Mouse (Mus musculus): ENCODE data around the gene Cidec.

Cidec gene

DNA sequence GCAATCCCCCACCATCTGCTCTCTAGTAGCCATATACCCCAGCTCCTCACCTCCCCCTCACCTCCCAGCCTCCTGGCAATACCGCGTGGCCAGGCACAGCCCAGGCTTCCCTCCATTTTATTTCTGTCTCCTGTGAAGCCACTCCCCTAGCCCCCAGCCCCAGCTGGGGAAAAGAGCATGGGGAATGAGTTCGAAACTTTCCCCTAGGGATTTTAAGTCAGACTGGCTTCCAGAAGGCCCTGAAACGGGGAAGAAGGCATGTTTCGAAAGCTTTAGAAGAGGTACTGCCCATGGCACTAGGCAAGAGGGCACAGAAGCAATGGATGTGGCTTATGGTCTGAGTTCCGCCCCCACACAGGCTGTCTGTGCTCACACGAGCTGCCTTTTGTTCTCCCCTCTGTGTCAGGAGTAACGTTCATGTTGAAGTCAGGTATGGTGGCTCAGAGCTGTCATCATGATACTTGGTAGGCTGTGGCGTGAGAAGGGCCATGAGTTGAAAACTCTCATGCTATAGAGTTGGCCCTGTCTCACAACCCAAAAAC is at the start of gene Cidec:
Gene Cidec, minus strand, starts transcription at position 97 of the 542 bp plus-strand sequence.
- DNase-seq (ENCODE audit: low read depth, low spot score) = no peak

GRCm38 (mm10) chr6:113483729-113484128 is 48.2 kb upstream of the Cidec start:
- peak; percentile 69 for DNase-seq (ENCODE audit: low read depth, low spot score)

DNA sequence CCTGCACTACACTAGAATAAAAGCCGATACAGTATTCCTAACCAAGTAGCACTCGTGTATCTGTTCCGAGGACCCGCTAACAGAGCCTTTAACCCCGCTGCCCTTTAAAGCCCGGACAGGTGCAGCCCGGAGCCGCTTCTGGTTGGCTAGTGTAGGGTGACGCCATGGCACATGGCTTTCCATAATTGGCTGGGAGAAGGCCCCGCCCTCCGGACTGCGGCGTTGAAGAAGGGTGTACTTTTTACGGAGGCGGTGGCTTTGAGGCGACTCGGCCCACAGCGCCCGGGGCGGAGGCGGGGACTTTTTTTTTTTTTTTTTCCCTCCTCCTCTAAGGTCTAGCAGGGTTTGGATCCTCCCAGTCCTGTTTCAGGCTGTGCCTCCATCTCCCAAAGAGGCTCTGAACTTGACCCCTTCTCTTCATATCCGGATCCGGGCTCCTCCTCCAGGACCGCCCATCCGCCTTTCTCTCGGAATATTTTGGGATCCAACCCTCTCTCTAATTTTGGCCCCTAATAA is 47.6 kb upstream of the Cidec start, which contains the start of gene Creld1:
Gene Creld1, plus strand, starts transcription at position 198 of the 516 bp plus-strand sequence.
- DNase-seq (ENCODE audit: low read depth, low spot score) = peak; percentile 100

DNA sequence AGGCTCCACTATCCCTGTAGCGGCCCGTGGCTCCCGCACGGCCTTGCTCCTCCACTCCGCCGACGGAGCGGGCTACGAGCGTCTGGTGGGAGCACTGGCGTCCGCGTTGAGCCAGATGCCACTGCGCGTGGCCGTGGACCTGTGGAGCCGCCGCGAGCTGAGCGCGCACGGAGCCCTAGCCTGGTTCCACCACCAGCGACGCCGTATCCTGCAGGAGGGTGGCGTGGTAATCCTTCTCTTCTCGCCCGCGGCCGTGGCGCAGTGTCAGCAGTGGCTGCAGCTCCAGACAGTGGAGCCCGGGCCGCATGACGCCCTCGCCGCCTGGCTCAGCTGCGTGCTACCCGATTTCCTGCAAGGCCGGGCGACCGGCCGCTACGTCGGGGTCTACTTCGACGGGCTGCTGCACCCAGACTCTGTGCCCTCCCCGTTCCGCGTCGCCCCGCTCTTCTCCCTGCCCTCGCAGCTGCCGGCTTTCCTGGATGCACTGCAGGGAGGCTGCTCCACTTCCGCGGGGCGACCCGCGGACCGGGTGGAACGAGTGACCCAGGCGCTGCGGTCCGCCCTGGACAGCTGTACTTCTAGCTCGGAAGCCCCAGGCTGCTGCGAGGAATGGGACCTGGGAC is 47.0 kb upstream of the Cidec start:
- DNase-seq (ENCODE audit: low read depth, low spot score) = peak; percentile 76

DNA sequence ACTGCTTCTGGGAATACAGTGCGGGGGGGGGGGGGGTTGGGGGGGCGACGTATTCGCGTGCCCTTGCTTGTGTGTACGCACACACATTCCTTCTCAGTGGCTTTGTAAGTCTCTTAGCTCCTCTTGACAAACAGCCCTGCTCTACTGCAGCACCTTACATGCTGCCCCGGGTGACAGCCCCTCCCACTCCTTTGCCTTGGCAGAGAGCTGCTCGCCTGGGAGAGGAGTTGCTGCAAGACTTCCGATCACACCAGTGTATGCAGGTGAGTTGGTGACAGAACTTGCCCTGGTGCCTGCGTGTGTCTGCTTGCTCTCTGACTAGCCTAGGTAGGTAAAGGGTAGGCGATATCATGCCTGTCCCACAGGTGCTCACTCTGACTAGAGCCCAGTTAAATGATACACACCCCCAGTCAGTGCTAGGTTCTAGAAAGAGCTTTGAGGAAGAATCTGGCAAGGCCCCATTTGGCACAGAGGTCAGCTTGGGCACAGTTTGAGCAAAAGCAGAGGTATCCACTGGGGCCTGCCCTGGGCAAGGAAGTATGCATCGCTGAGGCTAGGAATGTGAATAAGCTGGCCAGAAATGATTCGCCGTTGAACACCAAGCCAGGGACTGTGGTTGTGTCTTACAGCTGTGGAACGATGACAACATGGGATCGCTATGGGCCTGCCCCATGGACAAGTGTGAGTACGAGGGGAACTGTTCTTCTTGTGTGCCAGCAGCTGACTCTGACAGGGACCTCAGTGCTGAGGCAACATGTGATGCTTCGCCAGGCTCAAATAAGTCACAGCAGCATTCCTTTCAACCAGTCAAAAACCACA is 45.2 kb upstream of the Cidec start:
- no peak for DNase-seq (ENCODE audit: low read depth, low spot score)

DNA sequence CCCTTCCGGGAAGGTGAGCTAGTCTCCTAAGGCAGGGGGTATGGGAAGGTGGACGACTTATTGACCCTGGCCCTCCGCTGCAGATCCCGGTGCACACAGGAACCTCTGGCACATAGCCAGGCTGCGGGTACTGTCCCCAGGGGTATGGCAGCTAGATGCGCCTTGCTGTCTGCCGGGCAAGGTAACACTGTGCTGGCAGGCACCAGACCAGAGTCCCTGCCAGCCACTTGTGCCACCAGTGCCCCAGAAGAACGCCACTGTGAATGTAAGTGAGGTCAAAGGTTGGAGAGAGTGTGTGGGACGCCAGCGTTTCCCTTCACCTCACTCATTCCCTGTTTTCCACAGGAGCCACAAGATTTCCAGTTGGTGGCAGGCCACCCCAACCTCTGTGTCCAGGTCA is 43.3 kb upstream of the Cidec start:
- no peak for DNase-seq (ENCODE audit: low read depth, low spot score)

- no peak for DNase-seq (ENCODE audit: low read depth, low spot score)
Observed at GRCm38 (mm10) chr6:113477353-113477752, 41.8 kb upstream of the Cidec start.

- no peak for DNase-seq (ENCODE audit: low read depth, low spot score)
Observed at GRCm38 (mm10) chr6:113473715-113474114, 38.2 kb upstream of the Cidec start.

- no peak for DNase-seq (ENCODE audit: low read depth, low spot score)
Observed at GRCm38 (mm10) chr6:113473246-113473645, 37.7 kb upstream of the Cidec start.

- peak; percentile 30 for DNase-seq (ENCODE audit: low read depth, low spot score)
Observed at GRCm38 (mm10) chr6:113472061-113472460, 36.5 kb upstream of the Cidec start.

DNA sequence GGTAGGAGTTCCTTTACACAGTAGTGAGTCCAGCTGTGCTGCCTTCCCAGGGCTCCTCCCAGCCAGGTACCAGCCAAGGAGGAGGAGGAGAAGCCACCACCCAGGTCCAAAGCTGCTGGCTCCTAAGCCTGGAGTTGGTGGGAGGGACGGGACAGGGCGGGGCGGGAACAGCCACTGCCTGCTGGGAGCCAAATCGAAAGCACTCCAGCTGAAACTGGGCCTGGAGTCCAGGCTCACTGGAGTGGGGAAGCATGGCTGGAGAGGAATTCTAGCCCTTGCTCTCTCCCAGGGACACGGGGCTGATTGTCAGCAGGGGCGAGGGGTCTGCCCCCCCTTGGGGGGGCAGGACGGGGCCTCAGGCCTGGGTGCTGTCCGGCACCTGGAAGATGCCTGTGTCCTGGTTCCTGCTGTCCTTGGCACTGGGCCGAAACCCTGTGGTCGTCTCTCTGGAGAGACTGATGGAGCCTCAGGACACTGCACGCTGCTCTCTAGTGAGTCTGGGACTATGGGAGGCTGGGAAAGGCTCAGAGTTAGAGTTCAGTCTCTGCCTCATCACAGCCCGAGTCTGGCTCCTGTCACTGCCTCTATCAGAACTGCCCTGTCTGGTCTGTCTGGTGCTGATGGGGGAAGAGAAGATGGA is 35.9 kb upstream of the Cidec start, which contains the start of gene Il17rc:
Gene Il17rc, plus strand, starts transcription at position 131 of the 640 bp plus-strand sequence.
- peak; percentile 65 for DNase-seq (ENCODE audit: low read depth, low spot score)

- DNase-seq (ENCODE audit: low read depth, low spot score) = peak; percentile 85
Observed at GRCm38 (mm10) chr6:113469432-113469831, 33.9 kb upstream of the Cidec start.

GRCm38 (mm10) chr6:113469021-113469420 is 33.5 kb upstream of the Cidec start:
- DNase-seq (ENCODE audit: low read depth, low spot score) = peak; percentile 90

GRCm38 (mm10) chr6:113468512-113468911 is 33.0 kb upstream of the Cidec start:
- no peak for DNase-seq (ENCODE audit: low read depth, low spot score)

DNA sequence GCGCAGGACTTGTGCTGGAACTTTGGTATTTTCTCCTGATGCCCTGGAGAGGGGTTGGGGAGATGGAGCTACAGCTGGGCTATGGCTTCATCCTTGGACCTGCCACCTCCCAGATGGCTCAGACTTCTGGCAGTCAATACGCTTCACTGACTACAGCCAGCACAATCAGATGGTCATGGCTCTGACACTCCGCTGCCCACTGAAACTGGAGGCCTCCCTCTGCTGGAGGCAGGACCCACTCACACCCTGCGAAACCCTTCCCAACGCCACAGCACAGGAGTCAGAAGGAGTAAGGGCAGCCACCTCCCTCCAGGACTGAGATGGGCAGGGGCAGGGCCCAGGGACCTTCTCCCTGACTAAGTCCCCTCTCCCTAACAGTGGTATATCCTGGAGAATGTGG is 30.0 kb upstream of the Cidec start:
- DNase-seq (ENCODE audit: low read depth, low spot score) = no peak

GRCm38 (mm10) chr6:113464040-113464439 is 28.5 kb upstream of the Cidec start:
- peak; percentile 45 for DNase-seq (ENCODE audit: low read depth, low spot score)

DNA sequence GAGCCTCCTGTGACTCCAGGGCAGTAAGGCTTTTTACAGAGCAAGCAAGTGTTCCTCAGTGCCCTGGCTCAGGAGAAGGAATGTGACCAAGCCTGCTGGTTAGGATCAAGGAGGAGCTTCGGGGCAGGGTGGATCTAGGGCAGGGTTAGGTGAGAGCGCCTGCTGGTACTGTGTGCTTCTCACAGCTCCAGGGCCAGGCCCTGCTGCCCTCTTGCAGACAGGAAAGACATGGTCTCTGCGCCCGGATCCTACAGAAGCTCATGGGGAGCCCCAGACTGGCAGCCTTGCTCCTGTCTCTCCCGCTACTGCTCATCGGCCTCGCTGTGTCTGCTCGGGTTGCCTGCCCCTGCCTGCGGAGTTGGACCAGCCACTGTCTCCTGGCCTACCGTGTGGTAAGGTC is 23.1 kb upstream of the Cidec start:
- peak; percentile 50 for DNase-seq (ENCODE audit: low read depth, low spot score)

DNA sequence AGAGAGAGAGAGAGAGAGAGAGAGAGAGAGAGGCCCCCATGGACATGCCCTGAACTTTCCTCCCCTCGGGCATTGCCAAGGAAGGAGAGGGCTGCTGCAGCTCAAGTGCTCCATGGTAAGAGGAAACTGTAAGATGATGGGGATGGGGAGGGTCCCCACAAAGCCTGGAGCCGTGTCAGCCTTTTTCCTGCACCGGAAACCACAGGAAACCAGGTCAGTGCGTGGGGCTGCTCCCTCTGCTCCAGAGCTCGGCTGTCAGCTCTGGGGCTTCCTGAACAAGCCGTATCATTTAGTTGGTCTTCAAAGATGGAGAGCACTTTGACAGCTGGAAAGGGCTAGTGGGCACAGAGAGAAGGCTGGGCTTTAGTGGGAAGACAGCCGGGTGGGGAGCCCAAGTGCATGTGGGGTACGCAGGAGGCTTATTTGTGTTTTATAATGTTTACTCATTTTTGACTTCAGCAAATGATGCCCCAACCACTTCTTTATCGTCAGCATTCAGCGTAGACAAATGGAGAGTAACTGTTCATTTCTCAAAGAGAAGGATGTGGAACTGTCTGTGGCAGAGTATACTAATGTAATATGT is 22.5 kb upstream of the Cidec start, which contains the start of gene Il17re:
Gene Il17re, plus strand, starts transcription at position 533 of the 583 bp plus-strand sequence.
- no peak for DNase-seq (ENCODE audit: low read depth, low spot score)

- no peak for DNase-seq (ENCODE audit: low read depth, low spot score)
Observed at GRCm38 (mm10) chr6:113455007-113455406, 19.4 kb upstream of the Cidec start.

GRCm38 (mm10) chr6:113451839-113452238 is 16.3 kb upstream of the Cidec start:
- no peak for DNase-seq (ENCODE audit: low read depth, low spot score)

DNA sequence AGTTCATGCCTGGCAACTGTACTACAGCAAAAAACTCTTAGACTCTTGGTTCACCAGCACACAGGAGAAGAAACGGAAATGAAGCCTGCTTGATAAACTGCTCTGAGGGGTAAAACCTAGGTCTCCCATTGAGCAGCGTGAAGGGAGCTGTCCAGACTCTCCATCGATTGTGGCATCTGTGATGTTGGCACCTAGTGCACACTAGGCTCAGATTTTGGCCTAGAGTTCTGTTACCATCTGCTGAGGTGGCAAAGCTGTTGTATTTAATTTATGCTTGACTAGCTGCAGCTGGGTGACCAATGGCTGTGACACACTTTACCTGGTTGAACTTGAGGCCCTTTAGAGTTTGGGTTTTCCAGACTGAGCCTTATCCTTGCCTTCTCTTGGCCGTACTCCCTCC is 12.1 kb upstream of the Cidec start:
- DNase-seq (ENCODE audit: low read depth, low spot score) = no peak

Data from R1 (cell line).